Mouse (Mus musculus): ENCODE results near the gene Eif3k. TPM values are rescaled to one million over a fixed set of nuclear protein-coding genes. Genes with fewer than 3 reads are reported as not detected.

Eif3k gene
- total RNA-seq, 1 experiment, result 474 TPM

GRCm38 (mm10) chr7:28985207-28985606 is 3.5 kb upstream of the Eif3k start:
- H3K4me1 ChIP-seq (ENCODE audit: control insufficient read depth in 2 of 2, insufficient read depth in 2 of 2, low read length in 2 of 2, poor library complexity in 1 of 2), result peaks cover 3 to 19% of the 10 kb centered on the region in 2 experiments; a peak in 3 of 4 replicates
- H3K36me3 ChIP-seq (ENCODE audit: control insufficient read depth, insufficient read depth, low read length, poor library complexity, severe bottlenecking), result peaks cover 3% of the 10 kb centered on the region
- TF ChIP-seq ZC3H11A (IDR thresholded peaks at IDR 0.05; ENCODE audit: borderline replicate concordance, low read depth, low read length), result no peak
- TF ChIP-seq CHD2 (IDR thresholded peaks at IDR 0.05; ENCODE audit: low read depth, low read length), result no peak
- no peak for TF ChIP-seq HCFC1 (IDR thresholded peaks at IDR 0.05; ENCODE audit: borderline replicate concordance, insufficient read depth, low read length)
- TF ChIP-seq ZNF384 (IDR thresholded peaks at IDR 0.05; ENCODE audit: low read depth, low read length), result no peak
- TF ChIP-seq MAFK (IDR thresholded peaks at IDR 0.05; ENCODE audit: insufficient read depth, low read depth, low read length), result no peak
- H3K9me3 ChIP-seq (ENCODE audit: control insufficient read depth, insufficient read depth, low read depth, low read length), result no peaks in the 10 kb centered on the region
- no peak overlapping the region for H3K4me3 ChIP-seq (ENCODE audit: insufficient read depth in 1 of 2, low read depth in 1 of 2, low read length in 2 of 2, poor library complexity in 1 of 2, severe bottlenecking in 1 of 2)
- no peak overlapping the region for H3K9ac ChIP-seq (ENCODE audit: insufficient read depth, low read depth, low read length, poor library complexity, severe bottlenecking)
- in situ Hi-C loops (cut with MboI; ENCODE audit: low sequenced_read_pairs in 2 of 2, unreplicated experiment in 2 of 2), result no loop called here
- no peak for DNase-seq (ENCODE audit: low read depth, low spot score)
- H3K27ac ChIP-seq (ENCODE audit: insufficient read depth, low read depth, low read length, poor library complexity, severe bottlenecking), result no peak overlapping the region

DNA sequence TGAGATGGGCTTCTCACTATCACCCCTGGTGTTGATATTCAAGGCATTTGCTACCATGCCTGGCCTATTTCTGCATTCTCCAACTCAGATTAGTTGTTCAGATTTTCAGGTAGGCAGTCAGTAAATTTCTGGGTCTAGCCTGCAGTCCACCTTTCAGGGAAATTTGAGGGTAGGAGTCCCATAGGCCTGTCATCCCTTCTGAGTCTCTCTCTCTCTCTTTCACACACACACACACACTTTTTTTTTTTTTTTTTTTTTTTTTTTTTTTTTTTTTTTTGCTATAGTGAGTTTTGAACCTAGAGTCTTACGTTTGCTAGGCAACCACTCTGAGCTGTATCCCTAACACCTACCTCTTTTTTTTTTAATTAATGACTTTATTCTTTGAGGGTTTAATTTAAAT is 2.8 kb upstream of the Eif3k start:
- in situ Hi-C loops (cut with MboI; ENCODE audit: low sequenced_read_pairs in 2 of 2, unreplicated experiment in 2 of 2), result no loop called here
- peaks cover 3 to 20% of the 10 kb centered on the region in 2 experiments; a peak in 3 of 4 replicates for H3K4me1 ChIP-seq (ENCODE audit: control insufficient read depth in 2 of 2, insufficient read depth in 2 of 2, low read length in 2 of 2, poor library complexity in 1 of 2)
- H3K9ac ChIP-seq (ENCODE audit: insufficient read depth, low read depth, low read length, poor library complexity, severe bottlenecking), result no peak overlapping the region
- H3K36me3 ChIP-seq (ENCODE audit: control insufficient read depth, insufficient read depth, low read length, poor library complexity, severe bottlenecking), result peaks cover 8% of the 10 kb centered on the region
- DNase-seq (ENCODE audit: low read depth, low spot score), result no peak
- H3K27ac ChIP-seq (ENCODE audit: insufficient read depth, low read depth, low read length, poor library complexity, severe bottlenecking), result no peak overlapping the region
- TF ChIP-seq HCFC1 (IDR thresholded peaks at IDR 0.05; ENCODE audit: borderline replicate concordance, insufficient read depth, low read length), result no peak
- TF ChIP-seq ZNF384 (IDR thresholded peaks at IDR 0.05; ENCODE audit: low read depth, low read length), result peak; percentile 57; the same call in 1 of the 2 replicates
- H3K9me3 ChIP-seq (ENCODE audit: control insufficient read depth, insufficient read depth, low read depth, low read length), result no peaks in the 10 kb centered on the region
- no peak overlapping the region for H3K4me3 ChIP-seq (ENCODE audit: insufficient read depth in 1 of 2, low read depth in 1 of 2, low read length in 2 of 2, poor library complexity in 1 of 2, severe bottlenecking in 1 of 2)

DNA sequence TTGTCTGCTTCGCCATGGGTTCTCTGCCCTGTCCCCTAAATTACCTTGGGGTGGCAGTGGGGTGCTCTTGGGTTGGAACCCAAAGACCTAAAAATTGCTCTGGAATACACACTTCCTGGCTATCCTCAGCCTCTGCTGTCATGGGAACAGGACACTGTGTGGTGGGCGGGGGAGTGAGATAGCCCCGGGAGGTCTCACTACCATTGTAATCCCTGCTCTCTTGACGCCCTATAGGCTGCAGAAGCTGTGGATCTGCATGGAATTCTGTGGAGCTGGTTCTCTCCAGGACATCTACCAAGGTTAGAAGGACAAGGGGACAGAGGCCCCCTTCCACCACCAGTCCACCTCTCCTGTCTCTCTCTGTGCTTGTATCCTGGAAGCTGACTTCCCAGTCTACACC is 2.2 kb upstream of the Eif3k start:
- Histone ChIP-seq H3K9ac (ENCODE audit: insufficient read depth, low read depth, low read length, poor library complexity, severe bottlenecking) (no peak overlapping the region), H3K4me3 (ENCODE audit: insufficient read depth in 1 of 2, low read depth in 1 of 2, low read length in 2 of 2, poor library complexity in 1 of 2, severe bottlenecking in 1 of 2) (no peak overlapping the region), H3K27ac (ENCODE audit: insufficient read depth, low read depth, low read length, poor library complexity, severe bottlenecking) (no peak overlapping the region), H3K4me1 (ENCODE audit: control insufficient read depth in 2 of 2, insufficient read depth in 2 of 2, low read length in 2 of 2, poor library complexity in 1 of 2) (peaks cover 3 to 20% of the 10 kb centered on the region in 2 experiments; a peak in 3 of 4 replicates), H3K9me3 (ENCODE audit: control insufficient read depth, insufficient read depth, low read depth, low read length) (no peaks in the 10 kb centered on the region), H3K36me3 (ENCODE audit: control insufficient read depth, insufficient read depth, low read length, poor library complexity, severe bottlenecking) (peaks cover 14% of the 10 kb centered on the region)
- TF ChIP-seq CHD2 (IDR thresholded peaks at IDR 0.05; ENCODE audit: low read depth, low read length) (no peak), HCFC1 (IDR thresholded peaks at IDR 0.05; ENCODE audit: borderline replicate concordance, insufficient read depth, low read length) (no peak)
- DNase-seq (ENCODE audit: low read depth, low spot score), result no peak
- in situ Hi-C loops (cut with MboI; ENCODE audit: low sequenced_read_pairs in 2 of 2, unreplicated experiment in 2 of 2), result no loop called here

- TF ChIP-seq ZC3H11A (IDR thresholded peaks at IDR 0.05; ENCODE audit: borderline replicate concordance, low read depth, low read length), result no peak
- no peak for TF ChIP-seq CHD2 (IDR thresholded peaks at IDR 0.05; ENCODE audit: low read depth, low read length)
- TF ChIP-seq HCFC1 (IDR thresholded peaks at IDR 0.05; ENCODE audit: borderline replicate concordance, insufficient read depth, low read length), result no peak
- no peak for TF ChIP-seq ZNF384 (IDR thresholded peaks at IDR 0.05; ENCODE audit: low read depth, low read length)
- TF ChIP-seq MAFK (IDR thresholded peaks at IDR 0.05; ENCODE audit: insufficient read depth, low read depth, low read length), result no peak
- no peak for DNase-seq (ENCODE audit: low read depth, low spot score)
- peak overlapping the region; percentile 71 to 73 for H3K4me3 ChIP-seq (ENCODE audit: insufficient read depth in 1 of 2, low read depth in 1 of 2, low read length in 2 of 2, poor library complexity in 1 of 2, severe bottlenecking in 1 of 2)
- H3K36me3 ChIP-seq (ENCODE audit: control insufficient read depth, insufficient read depth, low read length, poor library complexity, severe bottlenecking), result peaks cover 21% of the 10 kb centered on the region
- in situ Hi-C loops (cut with MboI; ENCODE audit: low sequenced_read_pairs in 2 of 2, unreplicated experiment in 2 of 2), result no loop called here
- peak overlapping the region; percentile 69; the same call in 1 of the 2 replicates for H3K27ac ChIP-seq (ENCODE audit: insufficient read depth, low read depth, low read length, poor library complexity, severe bottlenecking)
- peak overlapping the region; percentile 61; the same call in 1 of the 2 replicates for H3K9ac ChIP-seq (ENCODE audit: insufficient read depth, low read depth, low read length, poor library complexity, severe bottlenecking)
- H3K9me3 ChIP-seq (ENCODE audit: control insufficient read depth, insufficient read depth, low read depth, low read length), result no peaks in the 10 kb centered on the region
- peaks cover 3 to 20% of the 10 kb centered on the region in 2 experiments; a peak in 3 of 4 replicates for H3K4me1 ChIP-seq (ENCODE audit: control insufficient read depth in 2 of 2, insufficient read depth in 2 of 2, low read length in 2 of 2, poor library complexity in 1 of 2)
These were observed 1.5 kb upstream of the Eif3k start for GRCm38 (mm10) chr7:28983141-28983564.

Data from ES-E14 (cell line).